Mouse (Mus musculus): ENCODE measurements around the gene Scmh1.
"Not testable (repeated sequence)": the region's sequence is repeated elsewhere in the genome, so short reads cannot be mapped to it uniquely, and the experiment has no call there.

- TF ChIP-seq CTCF, POLR2A (IDR thresholded peaks at IDR 0.05; ENCODE audit: extremely low read depth, insufficient read depth, low read length): not testable (repeated sequence)
These were observed 3.0 kb upstream of the Scmh1 start for GRCm38 (mm10) chr4:120402105-120402504.
